Comparison of ENCODE assay signal across 1 mouse cellular context in genomic region chr12:82139234-82140166, GRCm38 (mm10).
TF ChIP-seq lines count a peak whose summit lies in the region.

No protein-coding gene starts in this region.

TF ChIP-seq in CH12.LX, 34 proteins besides CTCF, POLR2A, EP300 and RAD21 (continued from another document):
- TF ChIP-seq MYC (IDR thresholded peaks at IDR 0.05; ENCODE audit: low read depth, low read length): 0 out of 2 replicates have a peak, but pooled peaks have one; percentile 40
- TF ChIP-seq BHLHE40 (IDR thresholded peaks at IDR 0.05; ENCODE audit: low read depth, low read length): peak; percentile 62
- TF ChIP-seq MAX (IDR thresholded peaks at IDR 0.05; ENCODE audit: low read length): no peak
- TF ChIP-seq POLR2AphosphoS2 (IDR thresholded peaks at IDR 0.05; ENCODE audit: low read depth, low read length): no peak
- TF ChIP-seq IRF4 (IDR thresholded peaks at IDR 0.05; ENCODE audit: low read depth, low read length): peak; percentile 91
- TF ChIP-seq PAX5 (IDR thresholded peaks at IDR 0.05; ENCODE audit: low read length): no peak
- TF ChIP-seq KAT2A (IDR thresholded peaks at IDR 0.05; ENCODE audit: insufficient replicate concordance, low read length): no peak
- TF ChIP-seq TCF12 (IDR thresholded peaks at IDR 0.05; ENCODE audit: low read depth, low read length): no peak
